Mouse (Mus musculus) stomach, postnatal 0 days (tissue): ENCODE results near the gene Pak6.

ENCODE experiments used
- CTCF ChIP-seq: IDR thresholded peaks from 2 replicates; pipeline ENCODE4 v1.5.1; 2016; ENCODE audit warnings: antibody characterized with exemption, low read depth, mild to moderate bottlenecking, moderate library complexity
- EP300 ChIP-seq: optimal IDR thresholded peaks from 2 replicates; pipeline ENCODE3; 2016; ENCODE audit warnings: antibody characterized with exemption

GRCm38 (mm10) chr2:118656688-118657281 is 6.3 kb upstream of the Pak6 start:
- TF ChIP-seq CTCF (no peak), EP300 (no peak)
